Mouse (Mus musculus) urinary bladder, adult 2 months (tissue): ENCODE results near the gene Sdha. TPM values are rescaled to one million over a fixed set of nuclear protein-coding genes. Genes with fewer than 3 reads are reported as not detected.

Source experiments
- DNase-seq: peaks from one replicate; pipeline ENCODE4 v3.0.0; 2022; ENCODE audit warnings: low spot score
- polyA plus RNA-seq: library from polyadenylated mRNA; depleted of rRNA; stranded (reverse); fragments of >200 nt; gene quantifications from 2 replicates; pipeline ENCODE4 v1.2.3, GENCODE M21; 2012; rRNA removed

Sdha gene
- 162 and 174 TPM in 2 replicates for polyA plus RNA-seq

DNA sequence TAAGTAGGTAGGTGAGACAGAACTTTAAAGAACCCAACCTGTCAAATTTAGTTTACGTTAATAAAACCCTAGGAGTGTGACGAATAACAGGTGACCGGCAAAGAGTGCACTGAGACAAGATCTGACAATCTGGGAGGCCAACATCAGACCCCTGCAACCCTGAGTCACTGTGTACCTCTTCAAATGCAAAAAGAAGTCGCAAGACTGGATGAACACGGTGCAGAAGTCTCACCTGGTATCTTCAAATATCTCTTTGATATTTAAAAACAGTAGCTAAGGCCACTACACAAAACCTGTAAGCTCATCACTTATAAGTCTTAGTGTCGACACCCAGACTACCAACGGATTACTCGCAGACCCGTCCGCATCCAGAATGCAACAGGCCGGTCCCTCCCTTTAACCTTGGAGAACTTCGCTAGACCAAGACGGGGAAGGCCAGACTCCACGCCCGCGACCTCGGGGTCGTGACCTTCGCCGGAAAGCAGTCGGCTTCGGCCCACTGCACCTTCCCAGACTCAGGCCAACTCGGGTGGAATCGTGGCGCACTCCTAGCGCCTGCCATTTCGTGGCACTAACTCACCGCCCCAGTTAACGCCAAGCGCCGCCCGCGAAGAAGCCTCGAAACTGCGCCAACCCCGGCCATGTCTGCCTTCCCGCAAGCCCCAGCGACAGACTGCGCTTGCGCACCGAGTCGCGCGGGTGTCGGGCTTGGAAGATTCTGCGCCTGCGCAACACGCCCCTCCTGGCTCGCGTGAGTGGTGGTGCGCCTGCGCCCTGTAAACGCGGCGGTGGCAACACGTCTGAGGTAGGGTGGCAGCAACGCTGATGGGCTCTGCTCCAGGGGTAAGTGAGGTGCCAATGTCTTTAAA is at the start of gene Sdha, which contains the start of gene Ccdc127:
Sdha (minus strand) TSS at position 715 of the 869 bp plus-strand sequence.
Ccdc127 (plus strand) TSS at position 744 of the 869 bp plus-strand sequence.
- DNase-seq, result peak; percentile 91

- no peak for DNase-seq
Observed at GRCm38 (mm10) chr13:74399298-74399839, 49.3 kb upstream of the Sdha start, which contains the start of gene Ftl1-ps1. Gene Ftl1-ps1 (plus strand): TSS chr13:74399694.

DNA sequence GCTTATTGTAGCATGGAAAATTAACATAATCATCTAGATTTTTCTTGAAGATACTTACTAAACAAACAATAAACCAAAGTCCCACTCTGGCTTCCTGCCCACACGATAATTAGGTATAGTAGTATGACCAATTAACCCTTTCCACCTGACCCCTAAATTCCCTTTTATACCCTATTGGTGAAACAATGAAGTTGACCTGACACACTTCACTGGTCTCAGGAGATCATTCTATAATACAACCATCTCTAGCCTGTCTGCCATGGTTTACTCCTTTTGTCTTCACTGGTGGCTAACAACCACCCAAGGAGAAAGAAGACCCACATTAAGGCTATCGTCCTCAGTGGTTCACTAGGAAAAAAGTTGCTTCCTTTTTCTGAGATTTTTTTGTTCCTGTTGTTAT is 41.1 kb upstream of the Sdha start:
- no peak for DNase-seq

GRCm38 (mm10) chr13:74390371-74390990 is 40.4 kb upstream of the Sdha start, which contains the start of gene Zfp72:
Gene Zfp72 (minus strand): TSS chr13:74390836.
- DNase-seq, result peak; percentile 29

GRCm38 (mm10) chr13:74389730-74390129 is 39.6 kb upstream of the Sdha start:
- no peak for DNase-seq

DNA sequence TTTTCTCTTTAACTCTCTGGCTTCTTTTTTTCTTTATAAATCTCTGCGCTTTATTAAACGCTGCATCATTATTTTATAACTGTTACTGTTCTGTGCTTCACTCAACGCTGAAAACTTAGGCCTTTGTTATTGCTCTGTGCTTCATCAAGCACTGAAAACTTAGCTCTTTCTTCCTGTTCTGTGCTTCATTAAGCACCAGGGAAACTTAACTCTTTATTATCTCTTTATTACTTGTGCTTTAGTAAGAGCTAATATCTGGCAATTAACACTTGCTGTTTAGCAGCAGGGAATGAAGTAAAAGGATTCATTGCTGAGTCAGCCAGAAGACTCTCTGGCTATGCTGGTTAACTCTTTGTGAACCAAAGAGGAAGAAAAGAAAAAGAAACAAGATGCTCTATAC is 32.2 kb upstream of the Sdha start:
- no peak for DNase-seq

DNA sequence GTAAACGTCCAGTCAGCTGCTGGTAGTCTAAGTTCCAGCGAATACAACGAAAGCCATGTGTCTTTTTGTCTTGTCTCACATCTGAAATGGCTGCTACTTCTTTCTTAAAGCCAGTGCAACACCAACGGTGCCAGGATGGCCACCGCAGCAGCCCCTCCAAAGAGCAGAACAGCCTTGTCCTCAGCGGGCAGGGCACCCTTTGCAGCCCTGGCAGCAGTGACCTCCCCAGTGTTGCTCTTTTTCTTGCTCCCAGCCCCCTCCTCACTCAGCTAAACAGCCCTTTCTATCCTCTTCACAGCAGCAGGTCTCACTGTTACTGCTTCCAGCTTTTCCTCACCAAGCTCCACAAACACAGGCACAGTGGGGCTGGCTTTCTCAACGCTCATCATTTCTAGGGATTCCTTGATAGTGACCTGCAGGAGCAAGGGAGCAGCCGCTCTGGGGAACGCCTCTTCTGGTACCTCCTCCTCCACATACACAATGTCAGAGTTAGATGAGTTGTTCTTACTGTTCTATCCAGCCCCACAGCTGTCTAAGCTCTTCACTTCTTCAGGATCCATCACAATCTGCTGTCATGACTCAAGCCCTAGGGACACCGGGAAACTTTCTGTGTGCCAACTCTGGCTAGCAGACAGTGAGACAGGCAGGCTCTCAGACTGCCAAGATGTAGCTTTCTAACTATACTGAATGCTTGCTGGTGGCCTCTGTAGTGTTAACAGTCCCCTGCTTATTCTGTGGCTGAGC is 31.6 kb upstream of the Sdha start:
- DNase-seq, result no peak

DNA sequence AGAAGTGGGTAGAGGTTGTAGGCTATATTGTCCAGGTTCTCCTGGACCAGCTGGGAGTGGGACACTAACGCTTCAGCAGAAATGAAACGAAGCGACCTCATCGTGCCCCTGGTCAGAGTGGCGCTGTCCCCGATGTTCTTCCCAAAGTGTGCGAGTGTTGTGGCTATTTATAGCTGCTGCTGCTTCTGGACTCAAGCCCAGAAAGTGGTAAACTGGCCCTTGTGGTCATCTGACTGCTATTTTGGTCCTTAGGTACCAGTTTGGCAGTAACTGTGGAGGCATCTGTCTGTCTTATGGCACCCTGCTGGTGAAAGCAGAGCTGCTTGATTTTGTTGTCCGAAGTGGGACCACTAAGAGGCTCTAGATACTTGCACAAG is 13.8 kb upstream of the Sdha start, which contains the start of gene Lrrc14b:
Lrrc14b (minus strand) TSS at position 147 of the 377 bp plus-strand sequence.
- DNase-seq, result no peak

DNA sequence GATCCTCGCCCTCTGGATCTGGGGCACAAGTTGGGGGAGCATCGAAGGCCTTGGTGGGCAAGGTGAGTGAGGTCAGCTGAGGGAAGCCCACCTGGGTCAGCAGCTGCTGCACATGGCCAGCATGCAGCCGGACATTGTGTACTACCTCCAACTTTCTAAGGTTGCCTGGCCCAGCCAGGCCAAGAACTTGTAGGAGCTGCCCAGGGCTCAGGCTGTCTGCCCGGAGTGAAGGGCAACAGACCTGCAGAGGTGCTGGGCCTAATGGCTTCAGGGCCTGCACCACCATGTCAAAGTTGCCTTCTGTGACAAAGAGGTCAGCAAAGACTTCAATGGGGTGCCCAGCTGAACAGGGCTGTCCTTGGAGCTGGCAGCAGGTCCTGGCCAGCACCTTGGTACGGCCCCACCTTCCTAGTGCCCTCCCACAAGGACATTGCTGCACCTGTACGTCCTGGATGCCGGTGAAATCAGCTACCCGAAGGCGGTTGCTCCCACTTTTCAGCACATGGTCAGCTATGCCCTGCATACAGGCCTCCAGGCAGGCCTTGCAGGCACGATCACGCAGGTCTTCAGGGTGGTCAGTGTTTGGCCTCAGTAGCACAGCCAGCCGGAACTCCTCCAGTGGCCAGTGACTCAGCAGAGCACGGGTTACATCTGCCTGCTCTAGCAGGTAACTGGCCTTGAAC is 13.2 kb upstream of the Sdha start:
- no peak for DNase-seq

DNA sequence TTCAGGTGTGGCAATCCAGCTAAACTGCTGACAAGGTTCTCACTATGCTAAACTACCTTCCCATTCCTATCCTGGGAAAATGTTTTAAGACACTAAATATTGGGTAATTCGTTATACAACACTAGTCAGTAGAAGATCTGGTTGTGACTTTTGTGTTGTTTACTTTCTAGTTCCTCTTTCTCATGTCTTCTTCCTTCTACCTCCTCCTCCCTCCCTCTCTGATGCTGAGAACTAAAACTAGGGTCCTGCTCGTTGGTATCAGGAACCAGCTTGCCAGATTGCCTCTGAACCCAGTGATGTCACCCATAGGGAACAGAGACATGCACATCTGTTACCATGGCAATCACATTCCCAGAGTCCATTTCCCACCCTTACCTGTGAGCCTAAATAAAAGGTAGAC is 12.1 kb upstream of the Sdha start:
- DNase-seq, result no peak

DNA sequence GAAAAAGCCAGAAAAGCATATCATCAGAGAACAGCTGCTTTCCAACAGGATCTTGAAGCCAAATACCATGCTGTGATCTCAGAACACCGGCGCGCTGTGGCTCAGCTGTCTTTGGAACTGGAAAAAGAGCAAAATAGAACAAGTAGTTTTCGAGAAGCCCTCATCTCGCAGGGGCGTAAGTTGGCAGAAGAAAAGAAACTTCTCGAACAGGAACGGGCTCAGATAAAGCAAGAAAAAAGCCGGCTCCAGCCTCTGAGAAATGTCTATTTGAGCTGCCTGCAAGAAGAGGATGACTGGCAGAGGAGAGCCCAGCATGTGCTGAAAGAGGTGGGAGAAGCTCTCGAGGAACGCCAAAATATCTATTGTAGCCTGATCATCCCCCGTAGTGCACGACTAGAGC is 6.4 kb upstream of the Sdha start:
- no peak for DNase-seq

GRCm38 (mm10) chr13:74350435-74350906 is 391 bp upstream of the Sdha start:
- no peak for DNase-seq

DNA sequence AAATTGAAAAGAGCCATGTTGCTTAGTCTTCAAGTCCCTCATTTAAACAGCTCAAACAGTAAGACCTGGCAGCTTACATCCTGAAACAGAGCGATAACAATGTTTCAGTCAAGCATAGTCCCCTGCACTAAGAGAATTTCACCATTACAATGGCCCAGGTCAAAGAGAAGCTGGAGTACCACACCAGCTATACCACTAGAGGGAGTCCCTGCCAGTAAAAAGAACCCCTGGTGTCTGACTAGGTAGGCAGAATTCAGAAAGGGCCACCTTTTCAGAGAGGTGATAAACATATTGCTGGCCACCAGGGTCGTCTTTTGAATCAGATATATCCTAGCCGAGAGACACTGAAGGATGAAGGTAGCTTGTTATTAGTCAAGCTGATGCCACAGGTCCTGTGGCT is 9.0 kb downstream of the Sdha start:
- no peak for DNase-seq

GRCm38 (mm10) chr13:74329321-74329720 is 20.8 kb downstream of the Sdha start:
- DNase-seq, result no peak

DNA sequence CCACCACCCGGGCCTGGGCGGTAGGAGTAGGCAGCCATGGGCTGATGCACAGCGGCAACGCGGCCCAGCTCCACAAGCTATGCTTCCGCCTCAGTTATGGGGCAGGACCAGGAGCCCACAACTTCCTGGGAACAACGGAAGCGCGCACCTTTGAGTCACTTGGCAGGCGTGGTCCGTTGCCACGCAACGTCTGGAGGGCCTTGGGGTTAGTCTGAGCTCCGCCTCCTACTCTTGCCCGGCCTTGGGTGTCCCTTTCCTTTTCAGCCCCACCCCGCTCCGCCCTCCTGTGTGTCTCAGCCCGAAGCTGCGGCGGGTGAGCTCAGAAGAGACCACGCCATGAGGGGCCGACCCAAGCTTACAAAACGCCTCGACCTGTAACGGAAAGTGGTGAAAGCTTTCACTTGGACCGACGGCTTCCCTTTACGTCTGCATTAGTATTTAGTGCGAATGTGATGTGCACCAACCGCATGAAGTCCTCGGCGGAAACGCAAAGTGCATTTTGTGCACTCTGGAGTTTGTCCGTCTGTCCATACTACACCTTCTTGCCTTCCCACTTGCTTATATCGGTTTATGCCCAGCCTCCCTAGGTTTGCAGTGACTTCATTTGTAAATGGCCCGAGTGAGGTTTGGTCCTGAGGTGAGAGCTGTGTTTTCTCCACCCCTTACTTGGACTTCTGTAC is 32.8 kb downstream of the Sdha start, which contains the start of gene Pdcd6:
Pdcd6 (minus strand) TSS at position 411 of the 680 bp plus-strand sequence.
- peak; percentile 78 for DNase-seq

GRCm38 (mm10) chr13:74316789-74317169 is 33.3 kb downstream of the Sdha start:
- no peak for DNase-seq

DNA sequence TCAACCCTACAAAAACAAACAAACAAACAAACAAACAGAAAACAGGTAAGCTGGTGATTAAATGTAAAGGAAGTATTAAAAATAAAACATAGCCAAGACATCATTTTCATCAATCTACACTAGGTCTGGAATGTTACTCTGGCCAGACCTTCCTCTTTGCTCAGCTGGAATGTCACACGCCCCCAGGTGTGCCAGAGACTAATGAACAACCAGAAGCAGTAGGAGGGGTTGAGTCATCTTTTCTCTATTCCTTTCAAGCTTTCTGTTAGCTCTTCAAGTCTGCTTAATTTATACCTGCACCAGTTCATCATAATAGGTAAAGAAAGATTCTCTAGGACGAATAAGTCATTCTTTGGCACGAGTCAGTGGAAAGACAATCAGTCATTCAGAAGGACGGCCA is 33.7 kb downstream of the Sdha start:
- no peak for DNase-seq

DNA sequence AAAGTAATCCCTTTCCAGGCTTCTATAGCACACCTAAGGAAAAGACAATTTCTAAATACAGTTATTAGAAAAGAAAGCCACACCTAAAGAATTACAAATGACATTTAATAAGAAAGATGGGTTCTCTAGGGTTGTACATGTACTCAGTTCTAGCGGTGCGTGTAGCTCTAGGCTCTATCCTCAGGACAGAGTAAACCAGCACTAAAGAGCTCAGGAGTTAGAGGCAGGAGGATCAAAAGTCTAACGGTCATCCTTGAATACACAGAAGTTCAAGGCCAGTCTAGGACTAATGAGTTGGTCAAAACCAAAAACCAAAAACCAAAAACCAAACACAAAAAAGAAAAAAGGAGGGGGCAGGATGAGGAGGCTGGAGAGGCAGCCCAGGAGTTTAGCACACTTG is 35.5 kb downstream of the Sdha start:
- DNase-seq, result no peak

DNA sequence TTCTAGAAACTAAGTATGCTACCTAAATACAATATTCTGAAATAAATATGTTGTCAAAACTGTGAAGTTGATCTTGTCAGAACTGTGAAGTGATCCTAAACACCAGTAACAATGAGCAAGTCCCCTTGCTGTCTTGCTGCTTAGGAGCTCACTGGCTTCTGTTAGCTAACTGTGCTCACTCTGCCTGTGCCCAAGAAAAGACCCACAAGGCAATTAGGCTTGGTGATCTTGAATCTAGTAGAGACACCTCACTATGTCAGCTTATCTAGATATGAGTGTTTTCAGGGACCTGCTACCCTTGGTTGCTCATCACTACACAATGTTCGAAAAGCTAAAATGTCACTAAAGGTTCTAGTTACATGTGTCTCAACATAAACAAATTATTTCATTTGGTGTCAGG is 44.3 kb downstream of the Sdha start:
- no peak for DNase-seq

GRCm38 (mm10) chr13:74305380-74305779 is 44.7 kb downstream of the Sdha start:
- no peak for DNase-seq
